Mouse (Mus musculus) midbrain, postnatal 0 days (tissue): Measurements from ENCODE around the gene 4930579F01Rik. TPM values are rescaled to one million over a fixed set of nuclear protein-coding genes. Genes with fewer than 3 reads are reported as not detected.

Experiments used
- ATAC-seq: fragments of 200-750 bp; cut with Nextera tagmentation; 2 replicates; pipeline ENCODE4 v1.8.0; 2017; ENCODE audit warnings: moderate number of reproducible peaks, mild to moderate bottlenecking, moderate TSS enrichment, moderate library complexity; ENCODE audit not compliant: low FRiP score
- DNase-seq: peaks from one replicate; pipeline ENCODE4 v3.0.0-alpha.2; 2015; ENCODE audit warnings: low spot score
- H3K27ac ChIP-seq: fragments of 300-500 bp; sonication (generic); 2 replicates; pipeline ENCODE4 v1.5.1; 2014; ENCODE audit warnings: low read depth, mild to moderate bottlenecking, low read length, mixed read lengths
- H3K27me3 ChIP-seq: fragments of 300-500 bp; sonication (generic); 2 replicates; pipeline ENCODE4 v1.6.1; 2014; ENCODE audit warnings: low read length, control low read depth, mixed read lengths; ENCODE audit not compliant: insufficient read depth
- H3K36me3 ChIP-seq: fragments of 300-500 bp; sonication (generic); 2 replicates; pipeline ENCODE4 v1.6.1; 2014; ENCODE audit warnings: low read length, control low read depth, mixed read lengths; ENCODE audit not compliant: insufficient read depth
- H3K4me1 ChIP-seq: fragments of 300-500 bp; sonication (generic); 2 replicates; pipeline ENCODE4 v1.6.1; 2014; ENCODE audit warnings: mild to moderate bottlenecking, control low read depth, antibody characterized with exemption, low read length, mixed read lengths; ENCODE audit not compliant: insufficient read depth
- H3K4me2 ChIP-seq: fragments of 300-500 bp; sonication (generic); 2 replicates; pipeline ENCODE4 v1.6.1; 2014; ENCODE audit warnings: low read depth, mild to moderate bottlenecking, low read length, mixed read lengths; ENCODE audit not compliant: poor library complexity, severe bottlenecking
- H3K4me3 ChIP-seq: fragments of 300-500 bp; sonication (generic); 2 replicates; pipeline ENCODE4 v1.5.1; 2014; ENCODE audit warnings: low read depth, mild to moderate bottlenecking, low read length, moderate library complexity
- H3K9ac ChIP-seq: fragments of 300-500 bp; sonication (generic); replicated peaks from 2 replicates; pipeline ENCODE4 v1.6.1; 2014; ENCODE audit warnings: mild to moderate bottlenecking, low read length, moderate library complexity, mixed read lengths; ENCODE audit not compliant: poor library complexity, severe bottlenecking
- H3K9me3 ChIP-seq: fragments of 300-500 bp; sonication (generic); 2 replicates; pipeline ENCODE4 v1.6.1; 2016; ENCODE audit warnings: low read length, control low read depth
- CTCF ChIP-seq: IDR thresholded peaks from 2 replicates; pipeline ENCODE4 v1.5.1; 2016; ENCODE audit warnings: antibody characterized with exemption, mild to moderate bottlenecking
- WGBS: fragments of 180-500 bp; shearing (Covaris S2); extraction: QIAGEN DNeasy Blood & Tissue Kit; methylation state at CpG from one replicate; pipeline ENCODE4 v1.1.7; 2014; 5-methylcytosine and 5-hydroxymethylcytosine counted together
- polyA plus RNA-seq: library from polyadenylated mRNA; unstranded; fragments of >200 nt; fragmentation: Nextera tagmentation; extraction: Ambion mirVana; gene quantifications from 2 replicates; pipeline ENCODE4 v1.2.1, GENCODE M21; 2015
- total RNA-seq: library from RNA; depleted of rRNA; stranded (reverse); fragments of >200 nt; gene quantifications from 2 replicates; pipeline ENCODE4 v1.2.3, GENCODE M21; 2014

4930579F01Rik gene
- total and polyA plus RNA-seq, 2 experiments from 2014 or later, result not detected

- H3K4me2 ChIP-seq, result no peak overlapping the region
- no peak overlapping the region for H3K4me3 ChIP-seq
- ATAC-seq, result no peak
- no peak overlapping the region for H3K27ac ChIP-seq
- no peaks in the 10 kb centered on the region for H3K4me1 ChIP-seq
- H3K36me3 ChIP-seq, result peaks cover 4% of the 10 kb centered on the region; the same call in 1 of the 2 replicates
- TF ChIP-seq CTCF, result no peak
- no peak overlapping the region for H3K9ac ChIP-seq
- no peak for DNase-seq
- 92% methylated on average over 2 of the region's 2 CpGs for WGBS
- H3K9me3 ChIP-seq, result no peaks in the 10 kb centered on the region
- H3K27me3 ChIP-seq, result no peaks in the 10 kb centered on the region
Observed at GRCm38 (mm10) chr3:138148811-138149210, 44.8 kb downstream of the 4930579F01Rik start.

- H3K9ac ChIP-seq, result peak within 1 kb of the TSS; percentile 71
- H3K27me3 ChIP-seq, result no peaks in the 10 kb centered on the region
- H3K4me2 ChIP-seq, result peak within 1 kb of the TSS; percentile 60
- 2% methylated on average over 8 of the region's 8 CpGs for WGBS
- TF ChIP-seq CTCF, result peak; percentile 86
- peaks cover 4% of the 10 kb centered on the region; the same call in 1 of the 2 replicates for H3K36me3 ChIP-seq
- H3K27ac ChIP-seq, result peak within 1 kb of the TSS; percentile 94
- DNase-seq (peak; percentile 93), ATAC-seq (no peak)
- no peaks in the 10 kb centered on the region for H3K9me3 ChIP-seq
- peak within 1 kb of the TSS; percentile 57 for H3K4me3 ChIP-seq
- no peaks in the 10 kb centered on the region for H3K4me1 ChIP-seq
Observed at GRCm38 (mm10) chr3:138144642-138145171, 48.9 kb downstream of the 4930579F01Rik start, which contains the start of gene Mttp. Mttp (minus strand) TSS chr3:138144968.

- Histone ChIP-seq H3K4me3 (peak overlapping the region; percentile 57), H3K9ac (peak overlapping the region; percentile 71), H3K27me3 (no peaks in the 10 kb centered on the region), H3K4me2 (peak overlapping the region; percentile 60), H3K4me1 (no peaks in the 10 kb centered on the region), H3K27ac (peak overlapping the region; percentile 94), H3K9me3 (no peaks in the 10 kb centered on the region), H3K36me3 (no peaks in the 10 kb centered on the region)
- no peak for TF ChIP-seq CTCF
- ATAC-seq (no peak), DNase-seq (peak; percentile 27)
- WGBS, result under 1% methylated on average over 18 of the region's 18 CpGs
Observed at GRCm38 (mm10) chr3:138144060-138144641, 49.5 kb downstream of the 4930579F01Rik start.

GRCm38 (mm10) chr3:138143315-138144059, 50.1 kb downstream of the 4930579F01Rik start, which contains the start of gene Trmt10a:
Trmt10a (plus strand) TSS chr3:138143448.
- peak within 1 kb of the TSS; percentile 57 for H3K4me3 ChIP-seq
- no peaks in the 10 kb centered on the region for H3K27me3 ChIP-seq
- H3K4me2 ChIP-seq, result peak within 1 kb of the TSS; percentile 60
- H3K9ac ChIP-seq, result peak within 1 kb of the TSS; percentile 74
- WGBS, result under 1% methylated on average over 70 of the region's 70 CpGs
- DNase-seq (peak; percentile 98), ATAC-seq (peak; percentile 98)
- no peaks in the 10 kb centered on the region for H3K36me3 ChIP-seq
- H3K27ac ChIP-seq, result peak within 1 kb of the TSS; percentile 94
- no peaks in the 10 kb centered on the region for H3K9me3 ChIP-seq
- H3K4me1 ChIP-seq, result no peaks in the 10 kb centered on the region
- TF ChIP-seq CTCF, result peak; percentile 66

- 7% methylated on average over 12 of the region's 12 CpGs for WGBS
- H3K36me3 ChIP-seq, result no peaks in the 10 kb centered on the region
- H3K4me2 ChIP-seq, result peak overlapping the region; percentile 39
- no peak for TF ChIP-seq CTCF
- no peaks in the 10 kb centered on the region for H3K9me3 ChIP-seq
- peak overlapping the region; percentile 94 for H3K27ac ChIP-seq
- peak overlapping the region; percentile 74 for H3K9ac ChIP-seq
- no peaks in the 10 kb centered on the region for H3K27me3 ChIP-seq
- no peak for DNase-seq
- peak overlapping the region; percentile 57 for H3K4me3 ChIP-seq
- H3K4me1 ChIP-seq, result no peaks in the 10 kb centered on the region
- ATAC-seq, result no peak
Observed at GRCm38 (mm10) chr3:138142733-138143314, 50.8 kb downstream of the 4930579F01Rik start.
